Mouse (Mus musculus) mesoderm, embryonic 11.5 days (tissue): ENCODE data around the gene Usp7.

Source experiments
- DNase-seq: peaks from one replicate; pipeline ENCODE4 v3.0.0-alpha.2; 2012; ENCODE audit warnings: low read depth, low spot score

Usp7 gene

GRCm38 (mm10) chr16:8724031-8724430 lies 68.1 kb downstream of the Usp7 start:
- DNase-seq: no peak

GRCm38 (mm10) chr16:8720447-8720846 lies 71.7 kb downstream of the Usp7 start:
- no peak for DNase-seq

GRCm38 (mm10) chr16:8717744-8718143 lies 74.4 kb downstream of the Usp7 start:
- DNase-seq: no peak

GRCm38 (mm10) chr16:8716300-8716699 lies 75.8 kb downstream of the Usp7 start:
- no peak for DNase-seq

GRCm38 (mm10) chr16:8715513-8716080 lies 76.5 kb downstream of the Usp7 start:
- DNase-seq: peak; percentile 73

- no peak for DNase-seq
These were observed 77.3 kb downstream of the Usp7 start for GRCm38 (mm10) chr16:8714851-8715250.

- DNase-seq: no peak
These were observed 80.1 kb downstream of the Usp7 start for GRCm38 (mm10) chr16:8711998-8712397.

GRCm38 (mm10) chr16:8700586-8700985 lies 91.5 kb downstream of the Usp7 start:
- no peak for DNase-seq

- no peak for DNase-seq
These were observed 92.6 kb downstream of the Usp7 start for GRCm38 (mm10) chr16:8699556-8699955.

- no peak for DNase-seq
These were observed 100.9 kb downstream of the Usp7 start for GRCm38 (mm10) chr16:8691206-8691605.

GRCm38 (mm10) chr16:8689979-8690656 lies 102.0 kb downstream of the Usp7 start:
- DNase-seq: no peak

GRCm38 (mm10) chr16:8687559-8688112 lies 104.5 kb downstream of the Usp7 start:
- no peak for DNase-seq

GRCm38 (mm10) chr16:8686871-8687535 lies 105.1 kb downstream of the Usp7 start:
- DNase-seq: no peak

GRCm38 (mm10) chr16:8686121-8686870 lies 105.8 kb downstream of the Usp7 start:
- DNase-seq: peak; percentile 79

GRCm38 (mm10) chr16:8685087-8685486 lies 107.0 kb downstream of the Usp7 start:
- no peak for DNase-seq

- DNase-seq: no peak
These were observed 111.6 kb downstream of the Usp7 start, which contains the start of gene Gm5767 for GRCm38 (mm10) chr16:8680470-8680869. Gene Gm5767 (plus strand): TSS chr16:8680770.

- DNase-seq: no peak
These were observed 112.3 kb downstream of the Usp7 start for GRCm38 (mm10) chr16:8679780-8680179.

GRCm38 (mm10) chr16:8678676-8679075 lies 113.4 kb downstream of the Usp7 start:
- no peak for DNase-seq

- DNase-seq: no peak
These were observed 114.1 kb downstream of the Usp7 start for GRCm38 (mm10) chr16:8678035-8678434.

GRCm38 (mm10) chr16:8676800-8677199 lies 115.3 kb downstream of the Usp7 start:
- peak; percentile 66 for DNase-seq

- no peak for DNase-seq
These were observed 115.9 kb downstream of the Usp7 start for GRCm38 (mm10) chr16:8676228-8676627.

- DNase-seq: no peak
These were observed 116.5 kb downstream of the Usp7 start for GRCm38 (mm10) chr16:8675559-8675958.
